ENCODE assay signal across 13 mouse cellular contexts in the genomic region with DNA sequence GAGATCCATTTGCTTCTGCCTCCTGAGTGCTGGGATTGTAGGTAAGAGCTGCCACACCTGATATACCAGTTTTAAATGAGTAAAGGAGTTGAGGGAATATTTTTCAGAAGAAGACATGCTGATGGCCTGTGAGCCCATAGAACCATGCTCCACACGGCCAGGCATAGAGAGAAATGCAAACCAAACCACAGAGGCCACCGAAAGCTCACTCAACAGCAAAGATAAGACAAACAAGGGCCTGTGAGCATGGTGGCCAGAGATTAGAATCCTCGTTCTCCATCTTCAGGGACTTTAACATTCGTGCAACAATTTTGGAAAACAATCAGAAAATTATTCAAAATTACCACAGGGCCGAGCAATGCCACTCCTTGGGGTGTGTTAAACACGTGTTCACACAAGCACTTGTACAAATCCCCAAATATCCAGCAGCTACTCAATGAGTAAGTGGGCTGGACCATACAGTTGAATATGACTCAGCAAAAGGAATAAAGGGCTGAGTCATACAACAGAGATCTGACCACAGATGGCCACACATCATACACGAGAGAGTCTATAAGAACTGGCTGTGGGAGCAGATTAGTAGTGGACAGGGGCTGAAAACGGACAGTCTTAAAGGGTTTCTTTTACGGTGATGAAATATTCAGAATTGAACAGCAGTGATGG.
DNase-seq lines count a peak whose midpoint lies in the region; ATAC-seq and TF ChIP-seq lines count a peak whose summit lies in the region.
"Had no signal": no experiment of that assay in that cellular context is flagged by ENCODE, and none has a peak within 500 bp of the region (broad histone marks: within the 10 kb centered on the region; RNA-seq: fewer than 3 reads in every experiment).

No protein-coding gene starts in this region.

- 87% methylated on average over 9 of the region's 9 CpGs for WGBS in intestine, embryonic 14.5 days
- WGBS in intestine, embryonic 16.5 days = 88% methylated on average over 9 of the region's 9 CpGs
- WGBS in embryonic facial prominence, embryonic 15.5 days = 75% methylated on average over 9 of the region's 9 CpGs
- WGBS in liver, embryonic 16.5 days (ENCODE audit: insufficient replicate concordance) = 29% methylated on average over 9 of the region's 9 CpGs

- TF ChIP-seq RAD21 in MEL (IDR thresholded peaks at IDR 0.05; ENCODE audit: low read depth, low read length) = no peak

- no peaks in the 10 kb centered on the region for H3K27me3 ChIP-seq in intestine, embryonic 14.5 days (replicated peaks; ENCODE audit: control insufficient read depth, insufficient read depth, low read length)
- no peaks in the 10 kb centered on the region for H3K27me3 ChIP-seq in intestine, embryonic 16.5 days (replicated peaks; ENCODE audit: control insufficient read depth, insufficient read depth, low read length)
- no peaks in the 10 kb centered on the region for H3K27me3 ChIP-seq in MEL (ENCODE audit: control insufficient read depth in 1 of 2, insufficient read depth in 2 of 2, low read length in 2 of 2)
- H3K27me3 ChIP-seq in embryonic facial prominence, embryonic 15.5 days = no peaks in the 10 kb centered on the region
- H3K27me3 ChIP-seq in liver, embryonic 16.5 days (ENCODE audit: control insufficient read depth, insufficient read depth, low read depth, low read length) = no peaks in the 10 kb centered on the region
- H3K27me3 ChIP-seq: limb, embryonic 12.5 days had no signal

- H3K36me3 ChIP-seq in intestine, embryonic 14.5 days (ENCODE audit: control insufficient read depth, insufficient read depth, low read length) = no peaks in the 10 kb centered on the region
- H3K36me3 ChIP-seq in intestine, embryonic 16.5 days (ENCODE audit: control insufficient read depth, insufficient read depth, low read length) = no peaks in the 10 kb centered on the region
- peaks cover 0 to 6% of the 10 kb centered on the region in 2 experiments; a peak in 2 of 4 replicates for H3K36me3 ChIP-seq in MEL (ENCODE audit: control insufficient read depth in 1 of 2, insufficient read depth in 2 of 2, low read length in 2 of 2)
- no peaks in the 10 kb centered on the region for H3K36me3 ChIP-seq in embryonic facial prominence, embryonic 15.5 days
- H3K36me3 ChIP-seq in liver, embryonic 16.5 days (ENCODE audit: control insufficient read depth, insufficient read depth) = no peaks in the 10 kb centered on the region
- H3K36me3 ChIP-seq: limb, embryonic 12.5 days had no signal

- 0 out of 4 replicates have a peak, but pooled peaks have one; percentile 11 to 14 for TF ChIP-seq EP300 in MEL (IDR thresholded peaks at IDR 0.05; ENCODE audit: low read depth in 1 of 2, low read length in 2 of 2)

- peaks cover 10% of the 10 kb centered on the region for H3K4me1 ChIP-seq in intestine, embryonic 14.5 days (replicated peaks; ENCODE audit: control insufficient read depth, insufficient read depth, low read length)
- H3K4me1 ChIP-seq in intestine, embryonic 16.5 days (ENCODE audit: control insufficient read depth, insufficient read depth, low read length) = peaks cover 7% of the 10 kb centered on the region; the same call in 1 of the 2 replicates
- peaks cover 0 to 6% of the 10 kb centered on the region in 2 experiments; a peak in 1 of 4 replicates for H3K4me1 ChIP-seq in MEL (ENCODE audit: control insufficient read depth in 1 of 2, insufficient read depth in 2 of 2, low read length in 2 of 2)
- H3K4me1 ChIP-seq in embryonic facial prominence, embryonic 15.5 days = peaks cover 35% of the 10 kb centered on the region
- H3K4me1 ChIP-seq in liver, embryonic 16.5 days (ENCODE audit: control insufficient read depth, low read depth, low read length) = no peaks in the 10 kb centered on the region

- no peak for TF ChIP-seq CTCF in MEL (IDR thresholded peaks at IDR 0.05 in 2 of 3, conservative IDR thresholded peaks at IDR 0.05 in 1 of 3; ENCODE audit: control insufficient read depth in 1 of 3, insufficient read depth in 1 of 3, low read depth in 2 of 3, low read length in 3 of 3, poor library complexity in 1 of 3, severe bottlenecking in 1 of 3)
- no peak for TF ChIP-seq CTCF in left cerebral cortex, adult 2 months (IDR thresholded peaks at IDR 0.05)

- peak overlapping the region; percentile 68 for H3K27ac ChIP-seq in intestine, embryonic 14.5 days (ENCODE audit: low read depth)
- no peak overlapping the region for H3K27ac ChIP-seq in intestine, embryonic 16.5 days (ENCODE audit: low read length)
- H3K27ac ChIP-seq in MEL (ENCODE audit: control insufficient read depth, low read depth, low read length) = no peak overlapping the region
- H3K27ac ChIP-seq in embryonic facial prominence, embryonic 15.5 days (replicated peaks) = peak overlapping the region; percentile 92; the same call in 1 of the 2 replicates
- no peak overlapping the region for H3K27ac ChIP-seq in liver, embryonic 16.5 days (ENCODE audit: low read length)
- H3K27ac ChIP-seq in left cerebral cortex, adult 2 months = no peak overlapping the region
- H3K27ac ChIP-seq: macrophage had no signal

- TF ChIP-seq POLR2A in MEL (IDR thresholded peaks at IDR 0.05; ENCODE audit: control insufficient read depth in 1 of 2, insufficient read depth in 1 of 2, low read depth in 1 of 2, low read length in 2 of 2, poor library complexity in 1 of 2) = no peak

- no peak for ATAC-seq in intestine, embryonic 14.5 days (replicated peaks; ENCODE audit: low FRiP score, low TSS enrichment, low read depth)
- no peak for ATAC-seq in intestine, embryonic 16.5 days
- ATAC-seq in embryonic facial prominence, embryonic 15.5 days (ENCODE audit: insufficient number of reproducible peaks, low FRiP score, low TSS enrichment, low read depth) = no peak
- peak; percentile 35; the same call in 1 of the 2 replicates for ATAC-seq in liver, embryonic 16.5 days (ENCODE audit: low read depth)

- no peaks in the 10 kb centered on the region for H3K79me2 ChIP-seq in MEL (ENCODE audit: control insufficient read depth, insufficient read depth, low read length, poor library complexity)

- no peak overlapping the region for H3K9ac ChIP-seq in intestine, embryonic 14.5 days (ENCODE audit: low read length)
- no peak overlapping the region for H3K9ac ChIP-seq in intestine, embryonic 16.5 days (ENCODE audit: low read depth, low read length)
- no peak overlapping the region for H3K9ac ChIP-seq in MEL (ENCODE audit: control insufficient read depth, low read depth, low read length, poor library complexity, severe bottlenecking)
- H3K9ac ChIP-seq in embryonic facial prominence, embryonic 15.5 days = no peak overlapping the region
- H3K9ac ChIP-seq in liver, embryonic 16.5 days (ENCODE audit: low read depth, low read length) = no peak overlapping the region

- DNase-seq in intestine, embryonic 14.5 days (ENCODE audit: low spot score) = no peak
- DNase-seq in MEL (ENCODE audit: low read depth, low spot score) = peak; percentile 10
- DNase-seq in right cerebral cortex, adult 2 months (ENCODE audit: low spot score in 2 of 2) = no peak
- DNase-seq in left cerebral cortex, adult 2 months (ENCODE audit: extremely low spot score in 1 of 2, low spot score in 2 of 2) = no peak
- no peak for DNase-seq in right cerebral cortex, adult 18-20 months
- DNase-seq: cerebellum, adult 9-11 months; kidney, adult 18-20 months; right cerebral cortex, postnatal 4 days had no signal

- no peak overlapping the region for H3K4me3 ChIP-seq in intestine, embryonic 14.5 days (ENCODE audit: low read depth, low read length)
- no peak overlapping the region for H3K4me3 ChIP-seq in intestine, embryonic 16.5 days (ENCODE audit: low read length)
- H3K4me3 ChIP-seq in MEL (ENCODE audit: control insufficient read depth in 1 of 2, insufficient read depth in 1 of 2, low read depth in 2 of 2, low read length in 2 of 2) = no peak overlapping the region
- H3K4me3 ChIP-seq in embryonic facial prominence, embryonic 15.5 days (replicated peaks) = no peak overlapping the region
- H3K4me3 ChIP-seq in liver, embryonic 16.5 days (ENCODE audit: low read depth, low read length) = no peak overlapping the region
- H3K4me3 ChIP-seq in left cerebral cortex, adult 2 months = no peak overlapping the region
- H3K4me3 ChIP-seq: limb, embryonic 12.5 days had no signal

- no peaks in the 10 kb centered on the region for H3K9me3 ChIP-seq in intestine, embryonic 14.5 days (ENCODE audit: control insufficient read depth, low read length)
- H3K9me3 ChIP-seq in intestine, embryonic 16.5 days (ENCODE audit: control insufficient read depth, low read length) = no peaks in the 10 kb centered on the region
- H3K9me3 ChIP-seq in MEL (replicated peaks; ENCODE audit: insufficient read depth, low read length) = no peaks in the 10 kb centered on the region
- no peaks in the 10 kb centered on the region for H3K9me3 ChIP-seq in embryonic facial prominence, embryonic 15.5 days (replicated peaks)
- H3K9me3 ChIP-seq in liver, embryonic 16.5 days (replicated peaks; ENCODE audit: control insufficient read depth, low read length) = no peaks in the 10 kb centered on the region
- H3K9me3 ChIP-seq: limb, embryonic 12.5 days had no signal

- H3K4me2 ChIP-seq in intestine, embryonic 14.5 days (ENCODE audit: low read length) = no peak overlapping the region
- H3K4me2 ChIP-seq in intestine, embryonic 16.5 days (ENCODE audit: low read depth, low read length) = no peak overlapping the region
- no peak overlapping the region for H3K4me2 ChIP-seq in embryonic facial prominence, embryonic 15.5 days (replicated peaks)
- H3K4me2 ChIP-seq in liver, embryonic 16.5 days (ENCODE audit: low read depth, low read length) = no peak overlapping the region

- intact Hi-C loops in left cerebral cortex, adult 2 months (cut with DNase I) = no loop called here

TF ChIP-seq in MEL, 35 proteins besides CTCF, POLR2A, EP300 and RAD21:
- TF ChIP-seq TCF12 (IDR thresholded peaks at IDR 0.05; ENCODE audit: low read depth, low read length) (peak; percentile 19; the same call in 1 of the 2 replicates), ZC3H11A (IDR thresholded peaks at IDR 0.05; ENCODE audit: low read depth, low read length) (no peak)

Comparison
In these comparisons a context has a peak if more than half of its experiments do, and no peak if none do; other contexts are left out.
1. H3K27ac ChIP-seq: peak in intestine, embryonic 14.5 days (single experiment) and embryonic facial prominence, embryonic 15.5 days (single experiment); none in intestine, embryonic 16.5 days (single experiment), MEL (single experiment), liver, embryonic 16.5 days (single experiment) and left cerebral cortex, adult 2 months (single experiment).